Comparison of ENCODE assay signal across 7 mouse cellular contexts in genomic region chr5:113607941-113608431, GRCm38 (mm10). TPM values are rescaled to one million over a fixed set of nuclear protein-coding genes. Genes with fewer than 3 reads are reported as not detected.
DNase-seq lines count a peak whose midpoint lies in the region; ATAC-seq and TF ChIP-seq lines count a peak whose summit lies in the region.

No protein-coding gene starts in this region.

- H3K36me3 ChIP-seq in lung, embryonic 16.5 days (ENCODE audit: control insufficient read depth, insufficient read depth, low read length) = no peaks in the 10 kb centered on the region
- H3K36me3 ChIP-seq in hindbrain, embryonic 11.5 days (ENCODE audit: control insufficient read depth, insufficient read depth, low read length) = no peaks in the 10 kb centered on the region

- no peak for DNase-seq in lung, postnatal 25 days (ENCODE audit: low spot score)
- DNase-seq in hindbrain, embryonic 11.5 days (ENCODE audit: low spot score) = peak; percentile 35
- peak; percentile 47 for DNase-seq in neural tube, embryonic 10.5 days (ENCODE audit: extremely low spot score, low spot score)
- no peak for DNase-seq in urinary bladder, adult 2 months (ENCODE audit: low spot score)
- no peak for DNase-seq in adrenal gland, adult 8-10 months

- no peak for TF ChIP-seq CTCF in embryonic fibroblast, embryonic 13.5 days (IDR thresholded peaks at IDR 0.05; ENCODE audit: borderline replicate concordance, insufficient read depth, low read length)

- H3K4me3 ChIP-seq in lung, embryonic 16.5 days (ENCODE audit: low read length) = no peak overlapping the region
- no peak overlapping the region for H3K4me3 ChIP-seq in embryonic fibroblast, embryonic 13.5 days (ENCODE audit: insufficient read depth, low read length)
- H3K4me3 ChIP-seq in hindbrain, embryonic 11.5 days (ENCODE audit: low read depth, low read length) = no peak overlapping the region

- H3K4me2 ChIP-seq in lung, embryonic 16.5 days (ENCODE audit: low read depth, low read length) = 0 out of 2 replicates have a peak overlapping the region, but pooled peaks have one; percentile 12
- H3K4me2 ChIP-seq in hindbrain, embryonic 11.5 days (replicated peaks; ENCODE audit: low read depth, low read length) = no peak overlapping the region

- peak overlapping the region; percentile 53 for H3K27ac ChIP-seq in lung, embryonic 16.5 days (ENCODE audit: low read length)
- H3K27ac ChIP-seq in embryonic fibroblast, embryonic 13.5 days (ENCODE audit: insufficient read depth, low read length) = peak overlapping the region; percentile 93
- 0 out of 2 replicates have a peak overlapping the region, but pooled peaks have one; percentile 36 for H3K27ac ChIP-seq in hindbrain, embryonic 11.5 days (ENCODE audit: low read depth, low read length)

- ATAC-seq in lung, embryonic 16.5 days (ENCODE audit: low read depth) = no peak
- ATAC-seq in hindbrain, embryonic 11.5 days (ENCODE audit: low FRiP score) = no peak

- peak; percentile 54; the same call in 1 of the 2 replicates for TF ChIP-seq POLR2A in embryonic fibroblast, embryonic 13.5 days (IDR thresholded peaks at IDR 0.05; ENCODE audit: low read depth, low read length)

- peak overlapping the region; percentile 21; the same call in 1 of the 2 replicates for H3K9ac ChIP-seq in lung, embryonic 16.5 days (ENCODE audit: low read length)
- no peak overlapping the region for H3K9ac ChIP-seq in hindbrain, embryonic 11.5 days (ENCODE audit: low read depth, low read length)

- no peaks in the 10 kb centered on the region for H3K9me3 ChIP-seq in lung, embryonic 16.5 days (ENCODE audit: control insufficient read depth, low read length)
- no peaks in the 10 kb centered on the region for H3K9me3 ChIP-seq in hindbrain, embryonic 11.5 days (ENCODE audit: control insufficient read depth, low read length)

- 20% methylated on average over 13 of the region's 13 CpGs for WGBS in lung, embryonic 16.5 days
- WGBS in hindbrain, embryonic 11.5 days = 29% methylated on average over 13 of the region's 13 CpGs

- H3K4me1 ChIP-seq in lung, embryonic 16.5 days (replicated peaks; ENCODE audit: control insufficient read depth, insufficient read depth, low read length) = peaks cover 33% of the 10 kb centered on the region
- peaks cover 13% of the 10 kb centered on the region; the same call in 1 of the 2 replicates for H3K4me1 ChIP-seq in embryonic fibroblast, embryonic 13.5 days (ENCODE audit: control insufficient read depth, insufficient read depth, low read length)
- 0 out of 2 replicates have a peak, but pooled peaks cover 3% of the 10 kb centered on the region for H3K4me1 ChIP-seq in hindbrain, embryonic 11.5 days (replicated peaks; ENCODE audit: control insufficient read depth, insufficient read depth, low read length)

- no peaks in the 10 kb centered on the region for H3K27me3 ChIP-seq in lung, embryonic 16.5 days (ENCODE audit: control insufficient read depth, insufficient read depth, low read depth, low read length)
- H3K27me3 ChIP-seq in hindbrain, embryonic 11.5 days (ENCODE audit: control insufficient read depth, insufficient read depth, low read length) = no peaks in the 10 kb centered on the region

RNA-seq across cellular contexts. Expression of gene Cmklr1, which starts 42.2 kb away (rescaled TPM):
- 14.0 and 17.9 TPM in 2 replicates for polyA plus RNA-seq in lung, embryonic 16.5 days (2015; fragmentation: Nextera tagmentation; extraction: Ambion mirVana)
- polyA plus RNA-seq in embryonic fibroblast, embryonic 13.5 days (2011; ENCODE audit: insufficient read length, low read depth, missing spikeins) = 13.2 and 26.1 TPM in 2 replicates
- 1.1 and 3.1 TPM in 2 replicates for polyA plus RNA-seq in hindbrain, embryonic 11.5 days (2014; fragmentation: Nextera tagmentation; extraction: Ambion mirVana)
- polyA plus RNA-seq in urinary bladder, adult 2 months (2012; rRNA removed) = 10.0 and 12.2 TPM in 2 replicates
- total RNA-seq in adrenal gland, adult 8-10 months (2022) = 10 to 100 TPM; 14.2 to 27.6 (median 21.2) TPM

Comparison
In these comparisons a context has a peak if more than half of its experiments do, and no peak if none do; other contexts are left out.
1. H3K27ac ChIP-seq: peak in every context shown above with its lines; median percentile 93 in embryonic fibroblast, embryonic 13.5 days; 53 in lung, embryonic 16.5 days; 36 in hindbrain, embryonic 11.5 days.
2. DNase-seq: peak in hindbrain, embryonic 11.5 days (single experiment) and neural tube, embryonic 10.5 days (single experiment); none in lung, postnatal 25 days (single experiment), urinary bladder, adult 2 months (single experiment) and adrenal gland, adult 8-10 months (single experiment).